Mouse (Mus musculus) lung, postnatal 36 days (tissue): ENCODE data around the gene Slc26a11.
"Not testable (repeated sequence)": the region's sequence is repeated elsewhere in the genome, so short reads cannot be mapped to it uniquely, and the experiment has no call there.

Source experiments
- DNase-seq: peaks from one replicate; pipeline ENCODE4 v3.0.0; 2022; ENCODE audit warnings: mixed read lengths

Gene Slc26a11

DNA sequence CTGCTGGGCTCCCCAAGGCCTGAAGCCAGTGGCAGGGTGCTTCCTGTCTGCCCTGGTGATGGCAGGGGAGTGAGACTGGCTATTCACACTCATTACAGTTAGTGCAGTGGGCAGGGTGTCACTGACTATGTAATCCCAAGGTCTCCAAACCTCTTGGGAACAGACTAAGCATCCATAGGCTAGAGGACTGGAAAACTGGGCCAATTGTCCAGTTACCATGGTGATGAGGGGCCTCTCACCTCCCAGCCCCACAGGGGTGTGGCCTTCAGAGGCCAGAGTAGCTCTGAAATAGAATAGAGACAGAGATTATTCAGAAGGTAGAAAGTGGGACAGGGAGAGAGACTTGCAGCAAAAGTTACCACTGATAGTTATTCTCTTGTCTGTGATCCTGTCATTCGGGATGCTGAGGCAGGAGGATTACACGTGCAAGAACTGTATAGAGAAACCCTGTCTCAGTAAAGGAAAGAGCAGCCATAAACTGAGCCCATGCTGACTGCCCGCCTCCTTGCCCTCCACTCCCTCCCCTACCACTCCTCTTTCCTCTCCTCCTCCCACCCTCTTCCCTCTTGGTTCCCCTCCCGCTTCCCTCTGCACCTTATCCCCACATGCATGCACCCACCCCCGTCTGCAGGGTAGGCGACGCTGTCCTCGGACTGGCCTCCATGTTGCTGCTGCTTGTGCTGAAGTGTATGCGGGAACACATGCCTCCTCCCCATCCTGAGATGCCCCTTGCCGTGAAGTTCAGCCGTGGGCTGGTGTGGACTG, 7.6 kb downstream of the Slc26a11 start:
- DNase-seq, result no peak

DNA sequence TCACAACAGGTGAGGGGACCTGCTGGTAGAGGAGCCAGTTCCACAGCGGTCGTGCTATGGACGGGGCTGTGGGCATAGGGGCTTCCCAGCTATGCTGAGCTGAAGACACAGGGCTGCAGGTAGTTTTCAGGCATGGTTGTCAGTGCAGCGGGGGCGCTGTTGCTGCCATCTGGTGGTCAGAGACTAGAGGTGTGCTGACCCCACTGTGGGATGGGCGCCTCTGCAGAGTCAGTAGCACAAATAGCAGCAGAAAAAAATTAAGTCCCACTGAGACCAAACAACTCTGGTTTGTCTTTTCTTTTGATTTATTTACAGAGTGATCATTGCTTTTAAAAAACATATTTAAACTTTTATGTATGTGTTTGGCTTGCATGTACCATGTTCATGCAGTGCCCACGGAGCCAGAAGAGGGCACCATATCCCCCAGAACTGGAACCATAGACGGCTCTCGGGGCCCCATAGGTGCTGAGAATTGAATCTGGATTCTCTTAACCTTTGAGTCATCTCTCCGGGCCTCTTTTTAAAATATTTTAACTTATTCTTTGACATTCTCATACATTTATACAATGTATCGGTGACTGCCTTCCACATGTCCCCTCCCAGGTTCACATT, 8.3 kb downstream of the Slc26a11 start:
- DNase-seq, result peak; percentile 82

DNA sequence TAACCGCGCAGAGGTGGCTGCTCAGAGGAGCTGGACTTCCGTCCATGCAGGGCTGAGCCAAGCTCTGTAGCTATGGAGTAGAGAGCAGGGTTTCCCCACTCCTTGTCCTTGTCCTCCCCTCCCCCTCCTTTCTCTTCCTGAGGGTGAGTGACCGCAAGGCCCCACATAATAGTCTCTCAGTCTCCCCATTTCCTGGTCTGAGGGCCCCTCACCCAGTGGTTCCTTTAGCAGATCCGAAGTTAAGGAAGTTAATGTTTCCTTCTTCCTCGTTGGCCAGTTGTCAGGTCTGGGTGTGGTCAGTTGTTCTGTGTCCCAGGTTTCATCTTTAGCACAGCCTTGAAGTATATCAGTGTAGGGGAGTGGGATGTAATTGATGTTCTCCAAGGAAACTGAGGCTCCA, 20.1 kb downstream of the Slc26a11 start:
- no peak for DNase-seq

DNA sequence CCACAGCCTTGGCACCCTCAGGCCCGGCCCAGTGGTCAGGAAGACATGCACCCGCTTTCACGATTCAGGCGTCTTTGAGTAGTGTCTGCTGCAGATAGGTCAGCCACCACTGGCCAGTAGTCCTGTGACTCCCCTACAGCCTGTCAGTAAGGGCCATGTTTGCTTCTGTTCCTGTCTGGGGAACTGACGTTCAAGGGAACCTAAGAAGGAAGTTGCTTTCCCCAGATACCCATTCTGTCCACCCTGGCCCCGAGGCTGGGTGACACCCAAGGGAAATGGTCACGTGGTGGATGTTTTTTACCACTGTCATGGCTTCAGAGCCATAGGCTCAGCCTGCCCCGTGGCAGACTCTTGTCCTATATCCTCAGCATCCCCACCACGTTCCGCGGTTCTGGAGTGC, 22.0 kb downstream of the Slc26a11 start:
- no peak for DNase-seq

DNA sequence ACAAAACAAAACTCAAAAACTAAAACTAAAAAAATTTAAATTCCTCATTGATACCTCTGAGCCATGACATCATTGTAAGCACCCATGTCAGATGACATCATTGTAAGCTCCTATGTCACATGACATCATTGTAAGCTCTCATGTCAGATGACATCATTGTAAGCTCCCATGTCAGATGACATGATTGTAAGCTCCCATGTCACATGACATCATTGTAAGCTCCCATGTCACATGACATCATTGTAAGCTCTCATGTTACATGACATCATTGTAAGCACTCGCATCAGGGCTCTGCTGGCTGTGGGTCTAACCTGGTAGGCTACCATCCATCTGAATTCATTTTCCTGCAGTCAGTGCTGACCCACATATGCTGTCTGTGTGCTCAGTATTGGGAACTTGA, 23.2 kb downstream of the Slc26a11 start:
- DNase-seq, result no peak

DNA sequence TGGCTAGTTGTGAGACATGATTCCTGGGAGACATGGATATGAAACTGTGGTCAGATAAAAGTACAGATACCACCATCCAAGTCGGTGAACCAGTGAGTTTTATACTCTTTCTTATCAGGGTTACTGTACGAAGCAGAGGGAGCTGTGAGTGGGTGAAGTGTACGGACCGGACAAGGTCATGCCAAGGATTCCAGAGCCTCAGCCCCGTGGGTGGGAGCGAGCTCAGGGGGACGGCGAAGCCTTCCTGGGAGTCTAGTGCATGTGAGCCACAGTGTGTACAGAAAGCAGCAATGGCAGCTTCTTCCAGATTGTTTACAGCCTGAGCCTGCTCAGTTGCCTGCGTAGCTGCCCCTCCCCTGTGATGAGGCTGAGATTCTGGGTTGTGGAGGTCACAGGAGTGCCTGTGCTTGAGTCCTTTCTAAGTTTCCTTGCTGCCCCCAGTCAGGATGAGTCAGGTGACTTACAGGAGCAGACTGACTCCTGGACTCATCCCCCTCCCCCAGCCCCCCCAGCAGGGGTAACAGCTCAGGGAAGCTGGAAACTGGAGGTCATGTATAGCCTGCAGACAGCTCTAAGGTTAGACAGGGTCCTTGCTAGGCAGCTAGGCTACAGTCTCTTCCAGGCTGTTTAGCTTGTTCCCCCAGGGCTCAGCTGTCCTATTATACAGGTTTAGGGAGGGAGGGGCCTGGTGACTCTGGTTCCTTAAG, 26.4 kb downstream of the Slc26a11 start:
- no peak for DNase-seq

DNA sequence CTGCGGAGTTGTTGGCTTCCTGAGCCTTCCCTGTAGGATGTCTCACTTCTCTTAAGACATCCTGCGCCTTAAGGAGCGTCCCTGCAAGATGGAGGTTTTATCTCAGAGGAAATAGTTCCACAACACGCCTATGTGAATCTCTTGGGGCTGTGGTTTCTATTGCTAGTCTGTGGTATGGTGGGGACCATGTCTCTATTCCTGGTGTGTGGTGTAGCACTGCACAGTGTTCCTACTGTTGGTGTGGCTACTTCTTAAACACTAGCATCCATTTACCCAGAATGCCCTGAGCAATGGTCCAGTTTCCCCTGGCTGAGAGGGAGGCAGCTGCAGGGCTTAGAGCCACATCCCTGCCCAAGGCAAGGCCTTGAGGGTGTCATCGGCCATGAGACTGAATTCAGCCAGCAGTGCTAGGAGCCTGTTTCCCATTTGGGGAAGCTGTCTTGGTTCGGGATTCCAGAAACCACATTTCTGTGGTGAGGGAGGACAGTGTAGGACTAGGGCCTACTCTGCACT, 27.0 kb downstream of the Slc26a11 start:
- DNase-seq, result no peak

DNA sequence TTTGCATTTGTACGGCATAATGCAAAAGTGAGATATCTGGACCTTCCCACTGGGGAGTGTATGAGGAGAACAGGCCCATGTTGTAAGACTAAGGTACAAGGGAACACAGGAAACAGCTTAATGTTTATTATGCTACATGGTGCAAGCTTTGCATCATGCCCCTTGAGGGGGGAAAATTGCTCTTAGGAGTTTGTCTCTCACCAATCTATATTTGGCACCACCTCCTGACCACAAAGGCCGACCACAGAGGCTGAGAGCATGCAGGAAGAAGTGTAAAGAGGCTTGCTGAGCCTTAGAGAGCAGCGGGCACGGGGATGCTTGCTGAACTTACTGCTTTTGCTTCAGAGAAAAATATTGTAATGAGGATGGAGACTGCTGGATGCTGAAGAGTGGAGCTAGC, 29.5 kb downstream of the Slc26a11 start:
- DNase-seq, result peak; percentile 39

DNA sequence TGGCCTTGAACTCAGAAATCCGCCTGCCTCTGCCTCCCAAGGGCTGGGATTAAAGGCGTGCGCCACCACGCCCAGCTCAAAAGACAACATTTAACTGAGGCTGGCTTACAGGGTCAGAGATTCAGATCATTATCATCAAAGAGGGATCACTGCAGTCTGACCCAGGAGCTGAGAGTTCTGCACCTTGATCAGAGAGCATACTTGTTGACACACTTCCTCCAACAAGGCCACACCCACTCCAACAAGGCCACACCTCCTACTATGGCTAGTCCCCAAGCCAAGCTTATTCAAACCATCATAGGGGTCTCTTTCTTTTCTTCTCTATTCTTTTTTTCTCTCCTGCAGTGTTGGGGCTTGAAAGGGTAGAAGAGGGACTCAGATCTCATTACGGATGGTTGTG, 30.9 kb downstream of the Slc26a11 start:
- no peak for DNase-seq

DNA sequence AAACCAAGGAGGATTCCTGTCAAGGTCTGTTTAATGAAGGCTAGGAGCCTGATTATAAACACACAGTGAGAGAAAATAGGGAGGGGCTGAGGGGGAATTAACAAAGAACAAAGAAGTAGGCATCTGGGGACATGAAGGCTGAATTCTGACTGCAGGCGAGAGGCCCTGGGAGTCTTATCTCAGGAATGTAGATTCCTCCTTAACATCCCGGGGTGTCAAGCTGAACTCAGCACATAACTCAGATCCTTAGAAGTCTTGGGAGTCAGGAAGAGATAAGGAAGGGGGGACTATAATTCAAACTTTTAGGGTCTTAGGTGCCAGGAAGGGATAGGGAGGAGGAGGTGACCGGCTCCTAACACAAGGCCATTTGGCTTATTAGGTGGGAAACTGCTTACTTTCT, 31.9 kb downstream of the Slc26a11 start:
- DNase-seq, result not testable (repeated sequence)

DNA sequence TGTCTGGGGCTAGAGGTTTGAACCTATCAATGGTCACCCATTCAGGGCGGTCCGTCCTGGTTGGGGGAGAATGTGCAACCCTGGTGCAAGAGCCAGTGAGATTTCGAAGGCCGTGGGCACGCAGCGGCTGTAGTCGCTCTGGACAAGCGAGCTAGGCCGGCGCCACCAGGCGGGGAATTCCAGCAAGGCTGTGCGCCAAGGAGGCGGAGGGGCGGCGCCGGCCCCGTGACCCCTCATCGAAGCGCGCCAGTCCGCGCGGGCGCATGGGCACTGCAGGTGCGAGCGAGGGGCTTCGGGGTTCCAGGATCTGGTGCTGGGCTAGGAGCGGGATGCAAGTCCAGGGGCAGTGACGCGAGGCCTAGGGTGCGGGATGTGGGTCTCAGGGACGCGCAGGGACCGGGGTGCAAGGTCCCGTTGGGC, 34.5 kb downstream of the Slc26a11 start:
- peak; percentile 85 for DNase-seq

DNA sequence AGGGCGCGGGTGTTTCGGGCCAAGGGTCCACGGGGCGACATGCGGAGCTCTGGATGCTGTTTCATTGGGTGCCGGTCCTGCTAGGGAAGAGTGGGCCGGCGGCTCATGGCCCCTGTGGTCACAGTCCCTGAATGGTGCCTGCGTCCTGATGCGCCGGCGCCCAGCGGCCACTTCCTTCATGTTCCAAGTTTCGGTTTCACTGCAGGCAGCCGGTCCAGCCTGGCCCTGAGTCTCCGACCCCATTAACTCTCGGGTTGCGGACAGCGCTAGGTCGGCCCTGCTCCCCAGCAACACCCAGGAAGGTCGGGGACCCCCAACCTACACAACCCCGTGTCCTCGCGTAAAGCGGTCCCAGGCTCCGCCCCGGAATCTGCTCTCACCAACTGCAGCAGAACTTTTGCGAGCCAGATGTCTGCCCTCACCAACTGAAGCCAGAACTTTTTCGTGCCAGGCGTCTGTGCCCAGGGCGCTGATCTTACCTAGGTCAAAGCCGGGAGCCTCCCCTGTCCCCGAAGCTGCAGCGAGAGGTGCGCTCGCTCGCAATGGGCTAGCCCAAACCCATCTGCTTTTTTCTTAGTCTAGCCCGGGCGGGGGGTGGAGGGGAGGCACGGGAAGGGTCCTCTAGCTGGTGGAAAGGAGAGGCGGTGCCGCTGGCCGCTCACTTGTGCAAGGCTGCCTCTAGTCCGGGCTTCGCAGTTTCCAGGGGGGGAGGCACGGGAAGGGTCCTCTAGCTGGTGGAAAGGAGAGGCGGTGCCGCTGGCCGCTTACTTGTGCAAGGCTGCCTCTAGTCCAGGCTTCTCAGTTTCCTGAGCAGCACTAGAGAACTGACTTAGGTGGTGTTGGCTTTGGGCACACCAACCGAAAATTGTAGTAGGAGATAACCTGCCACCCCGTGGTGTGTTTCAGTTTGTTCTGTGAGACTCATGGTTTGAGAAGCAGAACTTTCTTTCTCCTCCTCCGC, 35.2 kb downstream of the Slc26a11 start:
- DNase-seq, result peak; percentile 86

DNA sequence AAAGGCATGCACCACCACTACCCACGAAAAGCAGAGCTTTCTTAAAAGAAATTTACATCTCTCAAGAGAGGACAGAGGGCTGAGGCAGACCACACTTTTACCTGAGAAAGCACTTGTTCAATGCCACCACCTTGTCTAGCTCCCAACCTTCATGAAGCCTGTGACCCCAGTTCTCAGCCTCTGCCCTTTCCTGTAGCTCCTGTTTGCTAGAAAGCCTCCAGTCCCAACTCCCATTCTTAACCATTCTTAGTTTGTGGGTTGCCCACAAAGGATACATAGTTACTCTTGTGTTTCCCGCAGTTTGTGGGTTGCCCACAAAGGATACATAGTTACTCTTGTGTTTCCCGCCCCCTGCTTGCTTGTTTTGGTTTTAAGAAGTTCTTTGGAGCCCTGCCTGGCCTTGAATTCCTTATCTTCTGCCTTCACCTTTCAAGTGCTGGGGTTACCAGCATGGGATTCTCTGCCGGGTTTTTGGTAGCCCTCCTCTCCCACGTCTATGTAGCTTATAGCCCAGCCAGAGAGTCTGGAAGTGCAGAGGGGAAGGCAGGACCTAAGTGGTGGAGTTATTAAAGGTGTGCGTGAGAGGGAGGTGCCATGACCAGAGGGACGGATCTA, 36.1 kb downstream of the Slc26a11 start:
- DNase-seq, result peak; percentile 26

DNA sequence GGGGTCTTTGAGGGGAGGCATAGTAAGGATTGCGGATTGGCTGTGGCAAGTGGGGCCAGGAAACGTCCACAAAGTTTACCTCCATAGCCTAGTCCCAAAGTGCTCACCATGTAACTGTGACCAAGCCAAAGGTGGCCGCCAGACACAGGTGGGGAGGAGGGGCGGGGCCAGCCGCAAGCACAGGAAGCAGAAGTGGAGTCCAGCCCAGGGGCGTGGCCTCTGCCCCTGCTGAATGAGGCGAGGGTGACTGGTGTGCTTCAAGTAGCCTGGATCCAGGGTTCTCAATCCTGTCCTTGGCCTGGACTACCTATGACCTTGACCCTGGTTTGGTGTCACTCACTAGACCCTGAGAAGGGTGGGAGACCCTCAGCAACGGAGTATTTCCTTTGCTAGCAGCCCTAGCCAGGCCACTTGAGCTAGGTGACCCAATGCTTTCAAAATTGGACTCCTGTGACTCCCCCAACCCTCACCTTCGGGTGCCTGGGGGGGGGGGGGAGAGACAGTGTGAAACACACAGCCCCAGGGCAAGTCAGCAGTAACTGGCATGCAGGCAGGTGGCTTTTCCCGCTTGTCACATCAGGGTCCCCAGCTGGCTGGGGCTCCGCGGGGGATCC, 36.8 kb downstream of the Slc26a11 start:
- DNase-seq, result peak; percentile 94

DNA sequence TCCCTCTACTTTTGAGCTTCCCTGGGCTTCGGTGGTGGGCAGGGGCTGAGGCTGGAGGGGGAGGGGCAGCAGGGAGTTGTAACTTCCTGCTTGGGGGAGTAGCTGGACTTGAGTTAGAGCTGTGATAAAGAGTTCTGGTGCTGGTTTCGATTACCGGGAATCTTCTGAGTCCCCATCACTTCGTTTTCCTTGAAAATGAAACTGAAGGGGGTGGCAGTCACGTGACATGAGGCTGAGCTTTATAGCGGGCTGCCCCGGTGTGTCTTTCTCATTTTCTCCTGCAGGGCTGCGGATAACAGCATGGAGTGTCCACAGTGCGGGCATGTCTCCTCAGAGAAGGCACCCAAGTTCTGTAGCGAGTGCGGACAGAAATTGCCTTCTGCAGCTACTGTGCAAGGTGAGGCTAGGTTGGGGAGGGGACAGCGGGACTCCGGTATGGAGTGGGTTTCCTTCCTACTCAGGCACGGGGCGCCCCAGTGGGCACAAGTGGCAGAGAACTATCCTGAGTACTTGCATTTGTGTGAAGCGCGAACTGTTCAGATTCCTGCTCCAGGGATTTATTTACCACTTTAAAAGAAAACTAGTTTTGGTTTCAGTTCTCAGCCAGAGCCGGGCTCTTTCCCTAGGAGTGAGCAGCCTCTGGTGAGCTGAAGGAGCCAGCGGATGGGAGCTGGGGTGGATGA, 37.6 kb downstream of the Slc26a11 start, which contains the start of gene Rnf213:
Gene Rnf213, plus strand, starts transcription at position 301 of the 683 bp plus-strand sequence.
- peak; percentile 84 for DNase-seq

DNA sequence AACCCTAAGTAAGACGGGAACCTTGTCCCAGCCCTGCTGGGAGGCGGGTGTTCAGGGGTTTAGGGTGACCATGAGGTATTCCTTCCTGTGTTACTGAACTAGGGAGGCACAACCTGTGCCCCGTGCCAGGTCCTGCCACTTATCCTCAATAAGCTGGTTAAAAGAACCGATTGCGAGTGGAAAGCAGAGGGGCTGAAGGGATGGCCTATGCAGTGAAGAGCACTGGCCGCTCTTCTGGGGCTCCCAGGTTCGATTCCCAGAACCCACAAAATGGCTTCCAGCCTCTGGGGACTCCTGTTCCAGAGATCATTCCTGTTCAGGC, 38.1 kb downstream of the Slc26a11 start:
- DNase-seq, result no peak

DNA sequence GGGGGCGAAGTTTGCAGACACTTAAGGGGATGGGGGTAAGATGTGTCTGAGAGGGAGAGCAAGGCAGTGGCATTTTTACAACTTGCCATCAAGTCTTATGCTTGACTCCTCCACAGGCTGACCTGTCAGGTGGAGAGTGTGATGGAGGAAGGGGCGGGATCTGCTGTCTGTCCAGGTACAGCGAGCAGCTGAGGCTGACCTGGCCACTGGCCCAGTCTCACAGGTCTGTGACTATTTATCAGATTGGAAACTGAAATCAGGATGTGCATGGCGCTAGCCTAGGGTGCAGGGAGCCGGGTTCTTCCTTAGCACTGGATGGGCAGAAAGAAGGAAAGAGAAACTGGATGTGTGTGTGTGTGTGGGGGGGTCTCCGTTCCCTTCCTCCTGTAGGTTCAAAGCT, 38.9 kb downstream of the Slc26a11 start:
- no peak for DNase-seq

DNA sequence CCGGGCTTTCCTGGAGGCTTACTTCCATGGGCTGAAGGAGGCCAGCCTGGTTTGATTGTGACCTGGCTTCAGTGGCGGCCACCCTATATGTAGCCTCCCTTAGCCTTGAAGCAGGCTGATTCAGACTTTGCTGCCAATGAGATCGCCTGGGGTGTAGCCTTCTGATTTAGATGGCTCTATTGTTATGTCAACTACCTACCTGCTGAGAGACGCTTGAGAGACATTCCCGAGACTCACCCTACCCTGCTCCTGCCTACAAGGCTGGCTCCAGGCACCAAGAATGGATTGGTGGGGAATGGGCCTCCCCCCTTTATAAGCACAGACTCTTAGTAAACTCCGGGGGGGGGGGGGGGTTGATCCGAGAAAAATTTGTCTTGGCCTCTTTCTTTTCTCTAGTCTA, 40.0 kb downstream of the Slc26a11 start:
- DNase-seq, result no peak

DNA sequence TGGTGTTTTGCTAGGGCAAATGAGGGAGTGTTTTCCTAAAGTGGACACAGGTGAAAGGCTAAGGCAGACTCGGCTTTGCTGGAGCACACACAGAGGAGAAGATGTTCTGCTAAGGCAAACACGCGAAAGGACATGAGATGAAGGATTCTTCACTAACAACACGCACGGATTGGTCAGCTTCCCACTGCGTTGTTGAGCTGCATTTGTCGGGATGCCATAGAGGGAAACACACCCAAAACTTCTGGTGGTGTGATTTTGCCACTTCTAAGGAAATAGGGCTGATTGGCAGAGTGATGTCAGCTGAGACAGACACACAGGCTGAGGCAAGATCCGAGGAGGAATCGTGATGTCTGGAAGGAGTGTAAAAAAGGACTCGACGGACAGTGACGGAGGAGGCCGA, 40.6 kb downstream of the Slc26a11 start:
- DNase-seq, result no peak

DNA sequence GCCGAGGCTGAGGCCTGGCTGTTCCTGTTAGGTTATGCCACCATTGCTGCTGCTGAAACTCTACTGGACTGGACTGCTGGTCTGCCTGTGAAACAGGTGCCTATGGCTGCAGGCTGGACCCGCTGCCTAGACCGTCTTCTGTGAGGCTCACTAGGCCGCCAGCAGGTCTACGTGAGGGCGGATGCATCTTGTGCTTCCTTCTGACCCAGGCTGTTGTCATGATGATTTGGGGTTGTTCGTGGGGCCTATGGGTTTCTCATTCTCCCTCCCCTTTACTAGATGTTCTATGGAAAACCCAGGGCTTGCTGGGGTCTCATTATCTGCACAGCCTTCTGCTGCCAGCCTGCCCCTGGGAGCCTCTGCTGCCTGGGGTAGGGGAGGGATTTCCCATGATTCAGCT, 41.1 kb downstream of the Slc26a11 start:
- no peak for DNase-seq

DNA sequence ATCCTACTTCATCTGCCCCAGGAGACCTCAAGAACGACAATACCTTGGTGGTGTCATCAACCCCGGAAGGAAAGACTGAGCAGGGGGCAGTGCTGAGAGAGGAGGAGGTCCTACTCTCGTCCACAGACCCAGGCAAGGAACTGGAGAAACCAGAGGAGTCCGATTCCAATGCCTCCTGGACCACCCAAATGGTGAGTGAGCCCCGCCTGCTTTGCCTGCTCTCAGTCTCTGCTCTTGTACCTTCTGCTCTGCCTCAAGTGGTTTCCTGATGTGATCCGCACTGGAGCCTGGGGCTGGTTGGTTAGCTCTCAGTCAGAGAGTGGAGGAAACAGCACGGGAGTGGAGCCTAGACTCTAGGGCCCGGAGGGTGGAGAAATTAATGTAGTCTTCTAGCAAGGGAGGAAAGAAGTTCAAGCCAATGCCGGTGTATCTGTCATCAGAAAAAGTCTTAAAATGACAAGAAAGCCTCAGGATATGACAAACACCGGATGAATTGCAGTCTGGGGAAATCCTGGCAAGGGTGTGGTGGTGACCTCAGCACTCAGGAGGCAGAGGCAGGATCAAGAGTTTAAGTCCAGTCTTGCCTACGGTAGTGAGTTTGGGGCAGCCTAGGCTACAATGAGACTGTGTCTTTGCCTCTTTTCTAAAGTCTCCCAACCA, 47.3 kb downstream of the Slc26a11 start:
- DNase-seq, result no peak
